In the genomic region with DNA sequence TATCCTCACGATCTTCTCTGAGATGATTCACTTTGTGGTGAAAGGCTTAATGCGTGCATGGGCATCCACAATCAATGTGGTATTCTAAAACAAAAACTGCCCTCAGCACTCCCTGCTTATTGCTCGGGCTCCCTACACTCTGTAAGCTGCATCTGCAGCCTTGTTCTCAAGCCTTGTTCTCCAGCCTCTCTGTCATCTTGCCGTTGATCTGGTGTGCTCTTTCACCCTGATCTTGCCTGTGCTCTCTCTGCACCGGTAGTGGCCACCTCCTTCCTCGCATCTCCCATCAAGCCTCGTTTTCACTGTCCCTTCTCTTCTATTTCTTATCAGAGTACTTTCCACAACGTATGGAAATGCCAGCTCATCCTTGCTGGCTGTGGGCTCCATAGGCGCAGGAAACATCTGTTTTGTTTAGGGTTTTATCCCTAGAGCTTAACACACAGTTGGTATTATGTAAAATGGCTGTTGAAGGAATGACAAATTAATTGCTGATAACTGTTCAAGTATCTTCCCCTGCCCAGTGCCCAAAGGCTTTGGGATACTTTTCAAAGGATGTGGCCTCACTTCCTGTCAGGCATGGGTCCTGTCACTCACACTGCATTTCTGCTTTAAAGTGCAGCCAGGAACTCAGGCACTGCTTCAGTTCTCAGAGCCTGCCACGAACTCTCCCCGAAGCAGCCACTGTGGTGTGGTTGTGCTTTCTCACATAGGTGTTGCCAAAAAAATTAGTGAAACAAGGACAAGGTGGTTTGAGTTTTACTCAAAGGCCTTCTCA, we compare ENCODE assay signal across 25 mouse cellular contexts.
A peak's percentile ranks its signal among the peaks of the same experiment; 100 is the strongest.
DNase-seq lines count a peak whose midpoint lies in the region; ATAC-seq and TF ChIP-seq lines count a peak whose summit lies in the region.
"Had no signal": no experiment of that assay in that cellular context is flagged by ENCODE, and none has a peak within 500 bp of the region (broad histone marks: within the 10 kb centered on the region; RNA-seq: fewer than 3 reads in every experiment).

No protein-coding gene starts in this region.

- no peak overlapping the region for H3K4me3 ChIP-seq in heart, embryonic 11.5 days (ENCODE audit: low read depth, low read length)
- no peak overlapping the region for H3K4me3 ChIP-seq in lung, embryonic 16.5 days (ENCODE audit: low read length)
- H3K4me3 ChIP-seq in thymus, adult 2 months (ENCODE audit: control insufficient read depth, insufficient read depth, low read length) = no peak overlapping the region
- H3K4me3 ChIP-seq: forebrain, embryonic 13.5 days; hindbrain, embryonic 10.5 days; hindbrain, embryonic 15.5 days; intestine, embryonic 15.5 days; layer of hippocampus, adult 2 months; limb, embryonic 13.5 days had no signal

- 46% methylated on average over 11 of the region's 11 CpGs for WGBS in heart, embryonic 11.5 days (ENCODE audit: insufficient replicate concordance)
- 52% methylated on average over 11 of the region's 11 CpGs for WGBS in lung, embryonic 16.5 days
- 28% methylated on average over 11 of the region's 11 CpGs for WGBS in thymus, adult 2 months

- no peak overlapping the region for H3K27ac ChIP-seq in heart, embryonic 11.5 days (ENCODE audit: low read depth, low read length)
- H3K27ac ChIP-seq in lung, embryonic 16.5 days (ENCODE audit: low read length) = peak overlapping the region; percentile 1; the same call in 1 of the 2 replicates
- H3K27ac ChIP-seq in thymus, adult 2 months (ENCODE audit: control insufficient read depth, insufficient read depth, low read length) = no peak overlapping the region
- H3K27ac ChIP-seq: forebrain, embryonic 13.5 days; hindbrain, embryonic 10.5 days; hindbrain, embryonic 15.5 days; intestine, embryonic 15.5 days; layer of hippocampus, adult 2 months; limb, embryonic 13.5 days had no signal

- DNase-seq in heart, postnatal 25 days (ENCODE audit: low spot score) = no peak
- DNase-seq in lung, postnatal 14 days = no peak
- peak; percentile 24 for DNase-seq in NIH3T3 (ENCODE audit: low read depth)
- no peak for DNase-seq in thymus, adult 2 months
- DNase-seq: adrenal gland, adult 8-10 months; B cell, adult 2 months; cerebellum, adult 9-10 months; cerebellum, postnatal 36 days; gastrocnemius, postnatal 14 days; heart, adult 18-20 months; kidney, adult 2 months; kidney, postnatal 36 days; midbrain, embryonic 14.5 days had no signal

- no peak overlapping the region for H3K9ac ChIP-seq in heart, embryonic 11.5 days (ENCODE audit: low read depth, low read length)
- H3K9ac ChIP-seq in lung, embryonic 16.5 days (ENCODE audit: low read length) = no peak overlapping the region
- H3K9ac ChIP-seq: forebrain, embryonic 13.5 days; hindbrain, embryonic 15.5 days; intestine, embryonic 15.5 days; limb, embryonic 13.5 days had no signal

- intact Hi-C loops in heart, postnatal 25 days (cut with DNase I) = loop anchor here (10.0 kb wide), 1 partner anchor 476 kb away; a partner anchor contains a TSS

- no peaks in the 10 kb centered on the region for H3K36me3 ChIP-seq in heart, embryonic 11.5 days (ENCODE audit: control insufficient read depth, insufficient read depth, low read length)
- no peaks in the 10 kb centered on the region for H3K36me3 ChIP-seq in lung, embryonic 16.5 days (ENCODE audit: control insufficient read depth, insufficient read depth, low read length)
- H3K36me3 ChIP-seq in thymus, adult 2 months (ENCODE audit: control insufficient read depth, insufficient read depth, low read length) = no peaks in the 10 kb centered on the region
- H3K36me3 ChIP-seq: hindbrain, embryonic 10.5 days; hindbrain, embryonic 15.5 days; intestine, embryonic 15.5 days; limb, embryonic 13.5 days had no signal

- no peaks in the 10 kb centered on the region for H3K4me1 ChIP-seq in heart, embryonic 11.5 days (ENCODE audit: control insufficient read depth, insufficient read depth, low read length)
- H3K4me1 ChIP-seq in lung, embryonic 16.5 days (replicated peaks; ENCODE audit: control insufficient read depth, insufficient read depth, low read length) = peaks cover 11% of the 10 kb centered on the region; the same call in 1 of the 2 replicates
- H3K4me1 ChIP-seq in thymus, adult 2 months (replicated peaks; ENCODE audit: control insufficient read depth, insufficient read depth, low read length) = no peaks in the 10 kb centered on the region
- H3K4me1 ChIP-seq: forebrain, embryonic 13.5 days; hindbrain, embryonic 10.5 days; hindbrain, embryonic 15.5 days; intestine, embryonic 15.5 days had no signal

- no peak overlapping the region for H3K4me2 ChIP-seq in heart, embryonic 11.5 days
- H3K4me2 ChIP-seq in lung, embryonic 16.5 days (ENCODE audit: low read depth, low read length) = no peak overlapping the region
- H3K4me2 ChIP-seq: forebrain, embryonic 13.5 days; hindbrain, embryonic 15.5 days; intestine, embryonic 15.5 days; limb, embryonic 13.5 days; liver, embryonic 11.5 days had no signal

- TF ChIP-seq POLR2A in thymus, adult 2 months (IDR thresholded peaks at IDR 0.05; ENCODE audit: control insufficient read depth, extremely low read depth, insufficient read depth, low read length, poor library complexity) = no peak

- H3K9me3 ChIP-seq in heart, embryonic 11.5 days (replicated peaks; ENCODE audit: control insufficient read depth, low read length) = no peaks in the 10 kb centered on the region
- H3K9me3 ChIP-seq in lung, embryonic 16.5 days (ENCODE audit: control insufficient read depth, low read length) = no peaks in the 10 kb centered on the region
- H3K9me3 ChIP-seq: forebrain, embryonic 13.5 days; hindbrain, embryonic 10.5 days; hindbrain, embryonic 15.5 days; intestine, embryonic 15.5 days; limb, embryonic 13.5 days had no signal

- no peak for TF ChIP-seq CTCF in thymus, adult 2 months (IDR thresholded peaks at IDR 0.05; ENCODE audit: borderline replicate concordance, control insufficient read depth, extremely low read depth, insufficient read depth, low read length, poor library complexity)

- no peaks in the 10 kb centered on the region; the same call in 1 of the 2 replicates for H3K27me3 ChIP-seq in heart, embryonic 11.5 days (ENCODE audit: control insufficient read depth, insufficient read depth, low read length)
- no peaks in the 10 kb centered on the region for H3K27me3 ChIP-seq in lung, embryonic 16.5 days (ENCODE audit: control insufficient read depth, insufficient read depth, low read depth, low read length)
- H3K27me3 ChIP-seq in thymus, adult 2 months (ENCODE audit: control insufficient read depth, insufficient read depth, low read length) = no peaks in the 10 kb centered on the region
- H3K27me3 ChIP-seq: forebrain, embryonic 13.5 days; hindbrain, embryonic 15.5 days; intestine, embryonic 15.5 days; limb, embryonic 13.5 days had no signal

- ATAC-seq in heart, embryonic 11.5 days (replicated peaks; ENCODE audit: insufficient number of reproducible peaks, low FRiP score, low TSS enrichment) = peak; percentile 18; the same call in 1 of the 2 replicates
- no peak for ATAC-seq in lung, embryonic 16.5 days (ENCODE audit: low read depth)
- ATAC-seq in granulocyte monocyte progenitor cell, adult 5-6 weeks (replicated peaks; ENCODE audit: poor library complexity, severe bottlenecking) = peak; percentile 9; the same call in 1 of the 2 replicates
- no peak for ATAC-seq in inflammation-experienced regulatory T-cells, adult 6 months
- ATAC-seq: activated CD4-positive, CD25-positive, alpha-beta regulatory T cell, adult 4 months; forebrain, embryonic 13.5 days; intestine, embryonic 15.5 days had no signal

Comparison
In these comparisons a context has a peak if more than half of its experiments do, and no peak if none do; other contexts are left out.
1. ATAC-seq: peak in heart, embryonic 11.5 days (single experiment) and granulocyte monocyte progenitor cell, adult 5-6 weeks (single experiment); none in lung, embryonic 16.5 days (single experiment) and inflammation-experienced regulatory T-cells, adult 6 months (single experiment).